Mouse (Mus musculus) heart, embryonic 14.5 days (tissue): Measurements from ENCODE around the gene Zdhhc1. TPM values are rescaled to one million over a fixed set of nuclear protein-coding genes. Genes with fewer than 3 reads are reported as not detected.

Experiments
- ATAC-seq: fragments of 200-750 bp; cut with Nextera tagmentation; 2 replicates; pipeline ENCODE4 v1.8.0; 2017; ENCODE audit warnings: low read depth, moderate TSS enrichment; ENCODE audit not compliant: insufficient number of reproducible peaks, insufficient read depth, low FRiP score
- H3K27ac ChIP-seq, 2 experiments: fragments of 200-500 bp in 1 of 2; fragments of 300-500 bp in 1 of 2; sonication (generic) in 1 of 2; replicated peaks in 1 of 2; 2 replicates each; pipeline ENCODE4 v1.5.1; 2012 to 2014; ENCODE audit warnings: low read depth in 2 of 2, low read length in 2 of 2, control low read depth in 1 of 2, mild to moderate bottlenecking in 1 of 2, mixed read lengths in 1 of 2; ENCODE audit not compliant: control insufficient read depth in 1 of 2, insufficient read depth in 1 of 2
- H3K27me3 ChIP-seq: fragments of 300-500 bp; sonication (generic); 2 replicates; pipeline ENCODE4 v1.6.1; 2014; ENCODE audit warnings: mild to moderate bottlenecking, low read length, control low read depth; ENCODE audit not compliant: control insufficient read depth, insufficient read depth
- H3K36me3 ChIP-seq: fragments of 300-500 bp; sonication (generic); 2 replicates; pipeline ENCODE4 v1.6.1; 2014; ENCODE audit warnings: mild to moderate bottlenecking, control low read depth, low read length, mixed read lengths; ENCODE audit not compliant: control insufficient read depth, insufficient read depth
- H3K4me1 ChIP-seq, 2 experiments: fragments of 200-500 bp in 1 of 2; fragments of 300-500 bp in 1 of 2; sonication (generic) in 1 of 2; 2 replicates each; pipeline ENCODE4 v1.6.1; 2012 to 2014; ENCODE audit warnings: low read length in 2 of 2, control low read depth in 1 of 2, mixed read lengths in 1 of 2; ENCODE audit not compliant: control insufficient read depth in 2 of 2, insufficient read depth in 2 of 2
- H3K4me2 ChIP-seq: fragments of 300-500 bp; sonication (generic); 2 replicates; pipeline ENCODE4 v1.6.1; 2014; ENCODE audit warnings: mild to moderate bottlenecking, low read length
- H3K4me3 ChIP-seq, 2 experiments: fragments of 200-500 bp in 1 of 2; fragments of 300-500 bp in 1 of 2; sonication (generic) in 1 of 2; 2 replicates each; pipeline ENCODE4 v1.5.1; 2012 to 2014; ENCODE audit warnings: low read length in 2 of 2, mild to moderate bottlenecking in 2 of 2, control low read depth in 1 of 2, low read depth in 1 of 2, moderate library complexity in 1 of 2; ENCODE audit not compliant: control insufficient read depth in 1 of 2, insufficient read depth in 1 of 2
- H3K9ac ChIP-seq: fragments of 300-500 bp; sonication (generic); 2 replicates; pipeline ENCODE4 v1.6.1; 2014; ENCODE audit warnings: mild to moderate bottlenecking, low read length
- H3K9me3 ChIP-seq: fragments of 300-500 bp; sonication (generic); 2 replicates; pipeline ENCODE4 v1.6.1; 2016; ENCODE audit warnings: low read length, control low read depth; ENCODE audit not compliant: control insufficient read depth
- WGBS: fragments of 180-500 bp; shearing (Covaris S2); extraction: QIAGEN DNeasy Blood & Tissue Kit; methylation state at CpG from one replicate; pipeline ENCODE4 v1.1.7; 2014; 5-methylcytosine and 5-hydroxymethylcytosine counted together
- polyA plus RNA-seq: library from polyadenylated mRNA; unstranded; fragments of >200 nt; fragmentation: Nextera tagmentation; extraction: Ambion mirVana; gene quantifications from 2 replicates; pipeline ENCODE4 v1.2.1, GENCODE M21; 2014

Zdhhc1 gene
- polyA plus RNA-seq, 1 experiment from 2014 or later, result 24.5 TPM

DNA sequence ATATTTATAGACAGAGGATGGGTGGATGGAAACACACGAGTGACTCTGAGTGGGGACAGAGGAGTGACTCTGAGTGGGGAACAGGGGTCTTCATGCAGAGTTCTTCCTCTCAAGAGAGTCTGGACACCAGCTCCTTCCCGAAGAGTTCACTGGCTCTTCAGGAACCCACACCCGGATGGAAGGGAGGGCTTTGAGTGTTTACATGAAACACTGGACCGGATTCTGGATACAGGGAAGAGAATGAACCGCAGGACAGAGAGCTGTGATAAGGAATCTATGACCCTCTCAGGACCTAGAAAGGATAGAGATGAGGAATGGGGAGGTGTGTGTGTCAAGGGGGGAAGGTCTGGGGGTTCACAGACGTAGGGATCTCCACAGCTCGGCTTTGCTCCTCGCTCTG lies 20.6 kb upstream of the Zdhhc1 start:
- no peak for ATAC-seq
- H3K9ac ChIP-seq, result no peak overlapping the region
- WGBS, result 34% methylated on average over 8 of the region's 8 CpGs
- no peak overlapping the region for H3K27ac ChIP-seq
- H3K27me3 ChIP-seq, result peaks cover 35% of the 10 kb centered on the region
- no peak overlapping the region for H3K4me2 ChIP-seq
- H3K36me3 ChIP-seq, result peaks cover 6% of the 10 kb centered on the region; the same call in 1 of the 2 replicates
- H3K4me3 ChIP-seq, result no peak overlapping the region
- no peaks in the 10 kb centered on the region for H3K9me3 ChIP-seq
- H3K4me1 ChIP-seq, result peaks cover 13 to 24% of the 10 kb centered on the region in 2 experiments; a peak in 3 of 4 replicates

DNA sequence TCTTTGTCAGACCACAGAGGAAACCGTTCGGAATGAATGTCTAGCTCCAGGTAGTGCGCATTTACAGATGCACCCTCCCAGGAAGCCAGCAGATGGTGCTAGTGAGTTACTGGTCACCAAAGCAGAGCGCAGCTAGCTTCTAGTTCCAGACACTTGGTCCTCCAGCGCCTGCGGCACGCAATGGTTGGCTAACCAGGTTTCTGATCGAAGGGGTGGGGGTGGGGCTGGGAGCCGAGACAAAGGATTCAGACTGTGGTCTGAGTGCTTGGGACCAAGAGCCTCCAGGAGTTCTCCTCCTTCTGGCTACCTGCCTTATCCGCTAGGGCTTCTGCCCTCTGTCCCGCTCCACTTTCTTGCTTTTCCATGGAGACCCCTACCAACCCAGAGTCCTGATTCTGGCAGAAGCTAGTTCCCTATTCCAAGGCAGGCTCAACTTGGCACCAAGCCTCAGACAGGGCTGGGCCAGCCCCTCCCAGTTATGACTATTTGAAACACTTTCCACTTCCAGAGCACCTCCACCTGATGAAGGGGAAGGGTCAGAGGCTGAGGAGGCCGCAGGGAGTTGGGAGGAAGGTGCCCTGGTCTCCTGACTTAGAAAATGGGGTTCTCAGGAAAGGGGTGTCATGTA lies 19.4 kb upstream of the Zdhhc1 start:
- H3K36me3 ChIP-seq, result no peaks in the 10 kb centered on the region
- peaks cover 35% of the 10 kb centered on the region for H3K27me3 ChIP-seq
- H3K4me1 ChIP-seq, result peaks cover 12 to 24% of the 10 kb centered on the region in 2 experiments; a peak in 3 of 4 replicates
- H3K27ac ChIP-seq, result no peak overlapping the region
- no peak overlapping the region for H3K4me3 ChIP-seq
- no peak for ATAC-seq
- peak overlapping the region; percentile 54 for H3K4me2 ChIP-seq
- H3K9me3 ChIP-seq, result no peaks in the 10 kb centered on the region
- 14% methylated on average over 12 of the region's 12 CpGs for WGBS
- H3K9ac ChIP-seq, result no peak overlapping the region; the same call in 1 of the 2 replicates

GRCm38 (mm10) chr8:105514656-105515055 lies 18.0 kb upstream of the Zdhhc1 start:
- ATAC-seq, result no peak
- Histone ChIP-seq H3K4me2 (no peak overlapping the region), H3K4me3 (no peak overlapping the region), H3K27me3 (peaks cover 31% of the 10 kb centered on the region), H3K4me1 (peaks cover 11 to 24% of the 10 kb centered on the region in 2 experiments; a peak in 3 of 4 replicates), H3K9ac (no peak overlapping the region), H3K36me3 (no peaks in the 10 kb centered on the region), H3K27ac (no peak overlapping the region), H3K9me3 (no peaks in the 10 kb centered on the region)
- WGBS, result 68% methylated on average over 5 of the region's 5 CpGs

DNA sequence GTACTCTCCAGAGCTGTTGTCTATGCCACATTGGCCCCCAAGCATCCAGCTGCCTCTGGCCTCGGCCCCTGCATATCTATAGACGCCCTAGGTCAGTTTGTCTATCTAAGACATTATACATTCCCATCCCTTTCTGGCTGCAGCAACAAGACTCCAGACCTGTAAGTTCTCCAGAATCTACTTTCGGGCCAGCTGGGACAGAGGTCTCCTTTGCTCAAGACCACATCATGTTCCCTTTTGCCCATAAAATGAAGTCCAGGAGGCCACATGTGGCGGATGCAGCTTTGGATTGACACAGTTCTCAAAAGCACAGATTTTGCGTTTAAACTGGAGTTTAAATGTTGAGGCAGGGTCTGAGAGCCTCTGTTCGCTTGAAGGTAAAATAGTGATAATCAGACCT lies 17.5 kb upstream of the Zdhhc1 start:
- no peak overlapping the region for H3K4me2 ChIP-seq
- ATAC-seq, result no peak
- peaks cover 12 to 22% of the 10 kb centered on the region in 2 experiments for H3K4me1 ChIP-seq
- H3K27me3 ChIP-seq, result peaks cover 26% of the 10 kb centered on the region
- no peak overlapping the region for H3K4me3 ChIP-seq
- no peaks in the 10 kb centered on the region for H3K36me3 ChIP-seq
- no peaks in the 10 kb centered on the region for H3K9me3 ChIP-seq
- no peak overlapping the region for H3K27ac ChIP-seq
- 87% methylated on average over 6 of the region's 6 CpGs for WGBS
- no peak overlapping the region for H3K9ac ChIP-seq

DNA sequence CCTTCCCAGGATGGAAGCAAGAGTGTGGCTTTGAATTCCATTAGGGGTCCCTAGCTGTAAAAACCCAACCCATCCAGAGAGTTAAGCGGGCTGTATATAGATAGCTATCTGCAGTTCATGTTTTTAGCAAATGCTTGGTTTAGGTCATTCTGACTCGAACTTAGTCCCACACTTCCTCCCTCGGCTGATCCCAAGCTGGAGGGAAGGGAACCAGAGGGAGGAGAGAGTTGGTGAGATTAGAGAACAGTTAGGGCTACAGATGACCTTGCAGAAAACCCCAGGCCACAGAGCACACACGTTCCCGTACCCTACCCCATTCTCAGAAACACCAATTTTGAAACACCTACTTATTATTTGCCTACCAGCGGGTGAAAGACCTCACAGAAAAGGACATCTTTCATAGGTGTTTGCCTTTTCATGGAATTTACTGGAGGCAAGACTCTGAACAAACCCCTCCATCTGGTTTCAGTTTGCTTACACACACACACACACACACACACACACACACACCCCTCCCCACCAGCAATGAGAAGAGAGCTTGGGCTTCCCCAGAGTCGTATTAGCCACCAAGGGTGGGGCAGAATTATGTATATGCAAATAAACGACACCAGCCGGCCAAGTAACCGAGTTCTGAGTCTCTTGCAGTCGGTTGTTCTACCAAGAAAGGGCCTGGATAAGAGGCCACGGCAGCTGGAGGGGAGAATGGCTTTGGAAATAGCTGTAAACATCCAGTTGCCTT lies 13.5 kb upstream of the Zdhhc1 start:
- WGBS, result 49% methylated on average over 12 of the region's 12 CpGs
- no peak overlapping the region for H3K27ac ChIP-seq
- ATAC-seq, result no peak
- H3K36me3 ChIP-seq, result no peaks in the 10 kb centered on the region
- H3K27me3 ChIP-seq, result no peaks in the 10 kb centered on the region
- H3K4me2 ChIP-seq, result no peak overlapping the region
- no peak overlapping the region for H3K9ac ChIP-seq
- no peaks in the 10 kb centered on the region for H3K9me3 ChIP-seq
- H3K4me1 ChIP-seq, result peaks cover 0 to 6% of the 10 kb centered on the region in 2 experiments; a peak in 2 of 4 replicates
- H3K4me3 ChIP-seq, result no peak overlapping the region

DNA sequence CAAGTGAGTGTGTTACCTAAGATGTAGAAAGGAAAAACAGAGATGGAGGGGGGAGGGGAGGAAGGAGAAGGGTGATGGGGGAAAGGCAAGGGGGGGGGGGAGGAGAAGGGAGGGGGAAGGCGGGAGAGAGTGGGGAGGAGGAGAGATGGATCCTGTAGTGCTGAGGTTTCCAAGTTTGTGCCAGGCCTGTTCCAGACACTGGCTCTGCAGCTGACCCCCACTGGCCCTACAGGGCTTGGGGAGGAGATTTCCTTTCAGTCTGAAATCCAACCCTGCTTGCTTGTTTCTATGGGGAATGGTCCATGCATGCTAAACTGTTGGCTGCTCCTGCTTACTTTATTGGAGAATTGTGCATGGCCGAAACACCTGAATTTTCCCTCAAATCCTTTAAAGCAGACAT lies 12.1 kb upstream of the Zdhhc1 start:
- Histone ChIP-seq H3K27ac (no peak overlapping the region), H3K36me3 (no peaks in the 10 kb centered on the region), H3K4me2 (no peak overlapping the region), H3K4me3 (no peak overlapping the region), H3K9ac (no peak overlapping the region), H3K9me3 (no peaks in the 10 kb centered on the region), H3K27me3 (no peaks in the 10 kb centered on the region), H3K4me1 (peaks cover 0 to 3% of the 10 kb centered on the region in 2 experiments; a peak in 2 of 4 replicates)
- no peak for ATAC-seq
- 83% methylated on average over 1 of the region's 2 CpGs for WGBS

DNA sequence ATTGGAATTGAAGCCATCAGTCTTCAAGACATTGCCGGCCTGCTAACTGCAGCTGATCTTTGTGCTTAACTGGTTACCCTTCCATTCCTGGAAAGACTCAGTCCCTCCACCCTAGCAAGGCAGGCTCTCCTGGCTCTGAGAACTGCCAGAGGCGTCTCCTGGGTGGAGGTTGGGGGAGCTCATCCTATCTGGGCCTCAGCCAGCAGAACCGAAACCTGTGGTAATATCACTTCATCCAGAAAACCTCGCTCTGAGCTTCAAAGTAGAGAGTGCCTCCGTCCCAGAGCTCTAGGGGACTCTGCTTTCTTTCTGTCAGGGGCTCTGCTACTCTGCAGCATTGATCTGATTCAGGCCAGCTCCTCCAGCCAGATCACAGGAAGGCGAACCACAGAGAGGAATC lies 10.3 kb upstream of the Zdhhc1 start:
- no peaks in the 10 kb centered on the region for H3K9me3 ChIP-seq
- no peak for ATAC-seq
- WGBS, result 65% methylated on average over 6 of the region's 6 CpGs
- H3K4me1 ChIP-seq, result peaks cover 0 to 3% of the 10 kb centered on the region in 2 experiments; a peak in 2 of 4 replicates
- H3K27ac ChIP-seq, result no peak overlapping the region
- no peaks in the 10 kb centered on the region for H3K27me3 ChIP-seq
- H3K36me3 ChIP-seq, result no peaks in the 10 kb centered on the region
- H3K4me3 ChIP-seq, result no peak overlapping the region
- no peak overlapping the region for H3K4me2 ChIP-seq
- H3K9ac ChIP-seq, result peak overlapping the region; percentile 8; the same call in 1 of the 2 replicates
